Mouse (Mus musculus) frontal cortex, postnatal 10 days (tissue): ENCODE data around the gene Lca5.

Experiments used
- DNase-seq, 2 experiments: peaks; one replicate each; pipeline ENCODE4 v3.0.0; 2022; ENCODE audit warnings: low spot score in 2 of 2, mixed read lengths in 1 of 2

Lca5 gene

GRCm38 (mm10) chr9:83389570-83389969 lies 51.4 kb downstream of the Lca5 start:
- DNase-seq = no peak

DNA sequence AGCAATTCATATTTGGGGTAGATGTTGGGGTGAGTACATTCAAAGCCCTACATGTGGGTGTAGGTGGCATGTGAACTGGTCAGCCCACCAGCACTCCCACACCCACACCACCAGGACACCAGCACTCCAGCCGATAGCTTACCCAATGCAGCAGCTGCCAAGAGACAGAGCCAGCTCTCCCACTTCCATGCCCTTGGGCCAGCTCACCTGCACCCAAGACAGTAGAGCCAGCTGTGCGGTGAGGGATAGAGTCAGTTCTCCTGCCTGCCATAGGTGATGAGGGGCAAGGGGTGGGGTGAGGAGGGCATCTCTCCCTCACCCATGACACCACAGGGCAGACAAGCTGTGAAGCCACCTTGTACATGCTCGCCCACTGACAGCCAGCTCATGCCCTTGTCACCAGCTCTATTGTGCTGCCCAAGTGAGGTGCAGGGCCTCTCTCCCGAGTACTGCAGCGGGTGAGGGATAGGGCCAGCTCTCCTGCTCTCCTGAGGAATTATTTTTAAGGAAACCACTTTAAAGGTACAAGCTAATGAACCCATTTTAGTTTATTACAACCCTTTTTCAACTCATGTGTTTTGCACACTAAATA lies 54.6 kb downstream of the Lca5 start:
- DNase-seq = no peak

- DNase-seq = no peak
These were observed 55.6 kb downstream of the Lca5 start for GRCm38 (mm10) chr9:83385301-83385700.

GRCm38 (mm10) chr9:83383235-83383634 lies 57.7 kb downstream of the Lca5 start:
- no peak for DNase-seq

DNA sequence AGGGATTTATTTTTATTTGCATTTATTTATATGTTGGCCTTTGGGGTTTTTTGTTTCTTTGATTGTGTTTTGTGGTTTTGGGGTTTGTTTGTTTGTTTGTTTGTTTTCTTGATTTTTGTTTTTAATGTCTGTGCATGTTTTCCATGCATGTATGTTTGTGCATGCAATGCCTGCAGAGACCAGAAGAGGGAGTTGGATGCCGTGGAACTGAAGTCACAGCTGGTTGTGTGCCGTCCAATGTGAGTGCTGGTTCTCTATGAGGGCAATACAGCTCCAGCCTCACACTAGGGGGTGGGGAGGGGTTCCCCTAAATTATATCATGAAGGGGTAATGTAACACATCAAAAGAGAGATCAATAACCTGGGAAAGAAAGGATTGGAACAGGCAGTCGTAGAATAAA lies 58.2 kb downstream of the Lca5 start:
- DNase-seq = no peak

DNA sequence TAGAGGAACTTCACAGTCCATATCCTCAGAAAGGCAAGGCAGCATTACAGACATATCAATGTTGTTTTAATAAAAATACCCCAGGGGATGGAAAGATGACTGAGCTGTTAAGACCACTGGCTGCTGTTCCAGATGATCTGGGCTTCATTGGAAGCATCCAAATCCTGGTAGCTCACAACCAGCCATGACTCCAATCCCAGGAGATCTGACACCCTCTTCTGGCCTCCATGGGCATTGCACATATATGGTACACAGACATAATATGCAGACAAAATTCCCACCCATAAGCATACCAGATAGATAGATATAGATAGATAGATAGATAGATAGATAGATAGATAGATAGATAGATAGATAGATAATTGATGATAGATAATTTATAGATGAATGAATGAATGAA lies 59.6 kb downstream of the Lca5 start:
- no peak for DNase-seq

- DNase-seq = no peak
These were observed 61.3 kb downstream of the Lca5 start for GRCm38 (mm10) chr9:83379661-83380060.

- DNase-seq = no peak
These were observed 63.8 kb downstream of the Lca5 start for GRCm38 (mm10) chr9:83377132-83377531.

DNA sequence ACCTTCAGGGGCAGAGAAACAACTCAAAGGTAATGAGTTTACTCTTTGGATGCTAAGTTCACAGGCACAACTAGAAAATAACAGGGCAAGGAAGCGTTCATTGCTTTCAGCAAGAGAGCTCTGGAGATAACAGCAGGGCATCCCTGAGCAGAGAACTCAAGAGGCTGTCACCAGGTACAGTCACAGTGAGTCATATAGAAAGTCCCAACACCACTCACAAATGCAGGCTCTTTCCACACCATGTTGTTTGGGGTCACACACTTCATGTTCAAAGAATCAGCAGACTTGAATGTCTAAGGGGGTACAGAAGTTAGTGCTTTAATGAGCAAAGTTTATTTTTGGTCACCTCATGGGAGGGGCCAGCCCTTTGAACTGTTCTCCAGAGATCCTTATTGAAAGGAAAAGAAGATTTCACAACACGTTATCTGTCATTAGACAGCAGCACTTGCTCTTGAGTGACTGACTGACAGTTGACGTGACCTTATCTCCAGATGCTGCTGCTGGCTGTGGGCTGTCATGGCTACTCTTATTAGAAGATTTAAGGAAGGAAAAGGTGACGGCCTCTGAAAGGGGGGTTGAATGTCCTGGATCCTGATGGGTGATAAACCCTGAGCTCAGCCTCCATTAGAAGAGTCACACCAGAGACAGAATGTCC lies 65.3 kb downstream of the Lca5 start:
- DNase-seq = no peak

- DNase-seq = no peak
These were observed 70.0 kb downstream of the Lca5 start for GRCm38 (mm10) chr9:83370907-83371306.

- DNase-seq = peak in 1 of 2 experiments; percentile 7
These were observed 72.7 kb downstream of the Lca5 start for GRCm38 (mm10) chr9:83368234-83368633.

DNA sequence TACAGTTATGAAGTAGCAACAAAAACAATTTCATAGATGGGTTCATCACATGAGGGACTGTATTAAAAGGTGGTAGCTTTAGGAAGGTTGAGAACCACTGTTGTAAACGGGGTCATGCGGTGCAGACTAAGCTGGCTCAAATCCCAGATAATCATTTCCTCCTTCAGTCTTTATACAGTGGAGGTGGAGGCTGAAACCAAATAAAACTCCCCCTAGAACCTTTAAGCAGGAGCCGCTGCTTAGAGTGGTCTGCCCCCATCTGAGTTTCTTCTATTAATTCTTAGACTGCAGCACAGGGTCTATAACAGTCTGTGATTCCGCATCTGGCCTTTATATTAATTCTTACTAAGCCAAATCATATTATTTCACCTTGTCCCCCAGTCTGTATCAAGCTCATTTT lies 85.1 kb downstream of the Lca5 start:
- DNase-seq = no peak

DNA sequence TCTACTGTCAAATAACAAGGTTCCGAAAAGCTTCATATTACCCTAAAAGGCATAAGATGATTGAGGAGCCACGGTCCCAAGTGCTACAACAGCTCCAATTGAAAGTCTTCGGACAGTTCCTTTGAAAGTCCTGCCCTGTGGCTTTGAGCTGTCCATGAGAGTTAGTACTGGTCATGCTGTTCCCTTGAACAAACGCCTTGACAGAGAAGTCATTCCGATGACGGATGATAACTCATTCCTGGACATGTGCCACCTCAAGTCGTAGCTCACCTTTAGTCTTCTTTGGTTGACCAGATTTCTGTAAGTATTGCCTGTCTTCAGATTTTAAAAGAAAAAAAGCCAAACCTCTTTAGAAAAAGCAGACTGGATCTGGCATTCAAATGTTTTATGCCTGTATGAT lies 87.6 kb downstream of the Lca5 start:
- DNase-seq = no peak

GRCm38 (mm10) chr9:83351171-83351570 lies 89.8 kb downstream of the Lca5 start:
- no peak for DNase-seq

DNA sequence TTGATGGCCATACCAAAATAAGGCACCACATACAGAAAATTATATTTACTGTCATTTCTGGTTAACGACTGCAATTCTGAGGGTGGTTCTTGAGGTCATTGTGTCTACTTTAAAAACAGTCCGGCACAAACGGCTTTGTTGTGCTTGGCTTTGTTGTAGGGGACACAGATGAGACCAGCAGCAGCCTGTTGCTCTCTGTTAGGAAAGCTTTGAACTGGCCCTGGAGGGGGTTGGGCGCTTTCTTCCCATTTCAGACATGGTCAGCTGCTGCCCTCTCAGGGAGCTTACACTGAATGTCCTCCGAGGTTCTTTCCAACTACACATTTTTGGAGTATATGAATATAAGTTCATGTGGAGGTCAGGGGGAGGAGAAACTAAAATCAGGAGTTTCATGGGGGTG lies 90.3 kb downstream of the Lca5 start:
- DNase-seq = no peak

DNA sequence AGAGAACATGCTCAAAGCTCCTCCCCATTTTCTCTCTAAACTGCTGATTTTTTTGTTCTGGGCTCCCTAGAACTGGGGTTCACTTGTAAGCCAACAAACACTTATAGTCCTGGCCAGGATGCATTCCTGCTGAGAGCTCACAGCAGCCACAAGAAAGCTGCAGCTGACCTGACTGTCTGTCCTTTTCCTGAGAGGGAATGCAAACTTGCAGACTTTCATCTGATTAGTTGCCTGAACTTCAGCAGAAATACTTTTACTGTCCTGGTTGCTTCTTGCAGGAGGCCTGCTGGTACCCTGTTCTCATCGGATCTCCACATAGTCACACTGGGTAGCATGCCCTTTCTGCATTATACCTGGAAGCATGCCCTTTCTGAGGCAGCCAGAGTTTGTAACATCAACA lies 91.0 kb downstream of the Lca5 start:
- no peak for DNase-seq

GRCm38 (mm10) chr9:83349504-83349903 lies 91.4 kb downstream of the Lca5 start:
- no peak for DNase-seq

GRCm38 (mm10) chr9:83347521-83347920 lies 93.4 kb downstream of the Lca5 start:
- no peak for DNase-seq

GRCm38 (mm10) chr9:83342491-83343370 lies 98.2 kb downstream of the Lca5 start:
- DNase-seq = no peak
